In genomic region chr2:58567866-58568719, GRCm38 (mm10) we compare ENCODE assay signal across 8 mouse cellular contexts. TPM values are rescaled to one million over a fixed set of nuclear protein-coding genes. Genes with fewer than 3 reads are reported as not detected.
DNase-seq lines count a peak whose midpoint lies in the region; ATAC-seq and TF ChIP-seq lines count a peak whose summit lies in the region.

No protein-coding gene starts in this region.

- ATAC-seq in frontal cortex, adult (ENCODE audit: low TSS enrichment) = 0 out of 2 replicates have a peak, but pooled peaks have one; percentile 1
- ATAC-seq in embryonic facial prominence, embryonic 12.5 days (ENCODE audit: insufficient number of reproducible peaks, insufficient read depth, low FRiP score, low TSS enrichment) = no peak

- peak overlapping the region; percentile 90 for H3K9ac ChIP-seq in embryonic facial prominence, embryonic 12.5 days

- peak overlapping the region; percentile 60 for H3K4me2 ChIP-seq in embryonic facial prominence, embryonic 12.5 days (replicated peaks)
- H3K4me2 ChIP-seq in myocyte (ENCODE audit: low read depth) = peak overlapping the region; percentile 90

- no peak for TF ChIP-seq POLR2A in myocyte (IDR thresholded peaks at IDR 0.05; ENCODE audit: insufficient read length, low read depth)

- H3K79me2 ChIP-seq in myocyte (ENCODE audit: control insufficient read depth, insufficient read depth) = peaks cover 59% of the 10 kb centered on the region

- H3K36me3 ChIP-seq in embryonic facial prominence, embryonic 12.5 days = no peaks in the 10 kb centered on the region
- no peaks in the 10 kb centered on the region for H3K36me3 ChIP-seq in myocyte (ENCODE audit: control insufficient read depth, insufficient read depth)

- H3K4me3 ChIP-seq in embryonic facial prominence, embryonic 12.5 days = peak overlapping the region; percentile 91
- H3K4me3 ChIP-seq in myocyte = peak overlapping the region; percentile 63

- H3K27me3 ChIP-seq in embryonic facial prominence, embryonic 12.5 days = no peaks in the 10 kb centered on the region
- no peaks in the 10 kb centered on the region for H3K27me3 ChIP-seq in myocyte (ENCODE audit: control insufficient read depth, insufficient read depth, insufficient read length)

- peaks cover 30% of the 10 kb centered on the region for H3K4me1 ChIP-seq in embryonic facial prominence, embryonic 12.5 days

- no peak for DNase-seq in frontal cortex, postnatal 25 days (ENCODE audit: low spot score in 2 of 2)
- peak; percentile 54 for DNase-seq in ES-CJ7 (ENCODE audit: low read depth, low spot score)
- DNase-seq in kidney, adult 9 months = peak; percentile 31
- no peak for DNase-seq in urinary bladder, postnatal 36 days (ENCODE audit: low spot score in 2 of 2)
- no peak for DNase-seq in T-cell, adult 2 months (ENCODE audit: low spot score)

- H3K9me3 ChIP-seq in embryonic facial prominence, embryonic 12.5 days = no peaks in the 10 kb centered on the region

- H3K27ac ChIP-seq in embryonic facial prominence, embryonic 12.5 days = peak overlapping the region; percentile 98

- H3ac ChIP-seq in myocyte (ENCODE audit: control insufficient read depth, insufficient read length) = peak overlapping the region; percentile 84

- WGBS in embryonic facial prominence, embryonic 12.5 days = 8% methylated on average over 12 of the region's 12 CpGs

TF ChIP-seq in myocyte, 11 proteins besides CTCF, POLR2A, EP300 and RAD21:
- TF ChIP-seq POLR2AphosphoS2 (IDR thresholded peaks at IDR 0.05; ENCODE audit: insufficient read length, low read depth) = no peak
- no peak for TF ChIP-seq USF1 (IDR thresholded peaks at IDR 0.05; ENCODE audit: low read depth)
- TF ChIP-seq CEBPB (IDR thresholded peaks at IDR 0.05; ENCODE audit: insufficient read depth, poor library complexity, severe bottlenecking) = no peak
- no peak for TF ChIP-seq MAX (IDR thresholded peaks at IDR 0.05; ENCODE audit: low read depth)
- no peak for TF ChIP-seq REST (IDR thresholded peaks at IDR 0.05; ENCODE audit: insufficient read depth, insufficient read length)
- TF ChIP-seq E2F4 (IDR thresholded peaks at IDR 0.05; ENCODE audit: insufficient read depth) = no peak
- TF ChIP-seq MYOG (IDR thresholded peaks at IDR 0.05; ENCODE audit: control insufficient read depth in 1 of 3, insufficient read depth in 1 of 3, insufficient read length in 2 of 3, low read depth in 2 of 3) = no peak
- TF ChIP-seq MYOD1 (IDR thresholded peaks at IDR 0.05; ENCODE audit: control insufficient read depth in 1 of 3, insufficient read length in 2 of 3, low read depth in 2 of 3) = no peak
- TF ChIP-seq TCF3 (IDR thresholded peaks at IDR 0.05; ENCODE audit: insufficient read length, low read depth) = no peak
- TF ChIP-seq TCF12 (IDR thresholded peaks at IDR 0.05; ENCODE audit: insufficient read depth, poor library complexity, severe bottlenecking) = no peak
- TF ChIP-seq SRF (IDR thresholded peaks at IDR 0.05; ENCODE audit: control insufficient read depth, insufficient read length, low read depth) = no peak
TF ChIP-seq in myocyte: peak in this region for 0.

RNA-seq across cellular contexts. Expression of gene Upp2, which starts 1.0 kb away (rescaled TPM):
- 10.8 and 12.9 TPM in 2 replicates for polyA plus RNA-seq in embryonic facial prominence, embryonic 12.5 days (2016; fragmentation: Nextera tagmentation; extraction: Ambion mirVana)
- polyA plus RNA-seq in myocyte (2012; fragmentation: generic; extraction: Trizol) = 8.3 TPM

RNA-seq across cellular contexts. Expression of gene Acvr1, which starts 1.1 kb away (rescaled TPM):
- 7.9 and 8.1 TPM in 2 replicates for polyA plus RNA-seq in embryonic facial prominence, embryonic 12.5 days (2016; fragmentation: Nextera tagmentation; extraction: Ambion mirVana)
- 35.6 TPM for polyA plus RNA-seq in myocyte (2012; fragmentation: generic; extraction: Trizol)

Comparison
In these comparisons a context has a peak if more than half of its experiments do, and no peak if none do; other contexts are left out.
1. DNase-seq: peak in ES-CJ7 (single experiment) and kidney, adult 9 months (single experiment); none in frontal cortex, postnatal 25 days (0 of 2), urinary bladder, postnatal 36 days (0 of 2) and T-cell, adult 2 months (single experiment).